Mouse (Mus musculus) layer of hippocampus, adult 8-10 months (tissue): Measurements from ENCODE around the gene Wdr27. TPM values are rescaled to one million over a fixed set of nuclear protein-coding genes. Genes with fewer than 3 reads are reported as not detected.
A peak's percentile ranks its signal among the peaks of the same experiment; 100 is the strongest.
"Not testable (repeated sequence)": the region's sequence is repeated elsewhere in the genome, so short reads cannot be mapped to it uniquely, and the experiment has no call there.

Experiments
- DNase-seq, 2 experiments: peaks; one replicate each; pipeline ENCODE4 v3.0.0; 2022; ENCODE audit warnings: low spot score in 2 of 2
- total RNA-seq, 4 experiments: library from RNA; stranded (reverse); gene quantifications; 2 replicates each; pipeline ENCODE4 v1.2.4; 2022

Gene Wdr27
- total RNA-seq = 1 to 10 TPM; 3.7 to 7.1 (median 5.4) TPM

- DNase-seq = peak; percentile 98
Measured at GRCm38 (mm10) chr17:14943009-14943728, at the start of gene Wdr27, which contains the start of gene 1600012H06Rik. Gene Wdr27, minus strand, starts transcription at chr17:14943158. Gene 1600012H06Rik, plus strand, starts transcription at chr17:14943184.

GRCm38 (mm10) chr17:14992522-14993138 is 49.7 kb upstream of the Wdr27 start:
- not testable (repeated sequence) for DNase-seq

GRCm38 (mm10) chr17:14990116-14990702 is 47.3 kb upstream of the Wdr27 start:
- peak in 1 of 2 experiments; percentile 7 for DNase-seq

- DNase-seq = not testable (repeated sequence)
Measured at GRCm38 (mm10) chr17:14978362-14979038, 35.5 kb upstream of the Wdr27 start, which contains the start of the genes 9030025P20Rik and Gm3417. Gene 9030025P20Rik, plus strand, starts transcription at chr17:14978468. Gene Gm3417, minus strand, starts transcription at chr17:14978790.

GRCm38 (mm10) chr17:14977718-14978361 is 34.9 kb upstream of the Wdr27 start:
- not testable (repeated sequence) for DNase-seq

GRCm38 (mm10) chr17:14968373-14968913 is 25.5 kb upstream of the Wdr27 start:
- not testable (repeated sequence) for DNase-seq

DNA sequence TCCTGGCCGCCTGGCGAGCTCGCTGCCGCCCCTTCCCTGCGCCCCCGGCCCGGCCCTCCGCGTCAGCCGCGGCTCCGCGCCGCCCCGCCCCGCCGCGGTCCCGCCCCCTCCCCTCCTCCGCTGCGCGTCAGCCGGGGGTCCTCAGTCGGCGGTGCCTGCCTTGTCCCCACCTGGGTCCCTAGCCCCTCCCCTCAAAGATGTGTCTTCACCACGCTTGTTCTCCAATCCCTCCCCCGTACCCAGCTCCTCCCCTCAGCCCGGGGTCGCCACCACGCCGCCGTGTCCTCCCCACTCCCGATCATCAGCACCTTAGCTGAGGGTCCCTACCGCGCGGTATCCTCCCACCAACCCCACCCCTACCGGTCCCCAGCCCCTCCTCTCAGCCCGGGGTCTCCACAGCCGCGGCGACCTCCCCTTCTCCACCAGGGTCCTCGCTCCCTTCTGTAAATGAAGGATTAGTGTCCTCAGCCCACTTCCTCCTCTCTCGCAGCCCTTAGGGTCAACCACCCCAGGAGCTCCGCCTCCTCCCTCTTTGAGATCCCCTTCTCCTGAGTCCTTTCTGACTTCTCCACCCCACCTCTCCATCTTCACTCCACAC is 18.7 kb upstream of the Wdr27 start:
- not testable (repeated sequence) for DNase-seq

DNA sequence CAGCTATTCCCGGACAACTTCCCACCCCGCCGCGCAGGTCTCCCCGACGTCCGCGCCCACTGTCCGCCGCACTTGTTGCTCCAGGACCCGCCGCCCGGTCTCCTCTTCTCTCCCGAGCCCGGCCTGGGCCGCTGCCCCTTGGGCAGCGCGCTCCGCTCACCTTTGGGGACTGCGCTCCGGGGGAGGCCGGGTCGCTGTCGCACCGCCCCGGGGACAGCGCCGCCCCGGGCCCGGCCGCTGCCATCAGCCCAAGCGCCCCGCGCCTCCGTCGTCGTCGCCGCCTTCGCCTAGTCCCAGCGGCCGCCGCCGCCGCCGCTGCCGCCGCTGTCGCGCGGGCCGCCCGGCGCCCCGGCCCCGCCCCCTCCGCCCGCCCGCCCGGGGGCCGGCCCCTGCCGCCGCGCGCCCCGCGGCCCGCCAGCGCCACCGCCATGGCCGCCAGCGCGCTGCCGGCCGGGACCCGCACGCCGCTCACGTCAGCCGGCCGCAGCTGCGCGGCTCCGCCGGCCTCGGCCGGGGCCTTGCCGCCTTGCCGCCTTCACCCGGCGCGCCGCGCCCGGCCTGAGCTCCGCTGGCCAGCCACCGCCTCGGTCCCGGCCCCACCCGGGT is 18.1 kb upstream of the Wdr27 start, which contains the start of gene Phf10:
TSS of gene Phf10 (minus strand) at position 323 of the 606 bp plus-strand sequence.
- not testable (repeated sequence) for DNase-seq

GRCm38 (mm10) chr17:14960520-14960919 is 17.6 kb upstream of the Wdr27 start:
- no peak for DNase-seq

- DNase-seq = no peak
Measured at GRCm38 (mm10) chr17:14959979-14960378, 17.0 kb upstream of the Wdr27 start.

DNA sequence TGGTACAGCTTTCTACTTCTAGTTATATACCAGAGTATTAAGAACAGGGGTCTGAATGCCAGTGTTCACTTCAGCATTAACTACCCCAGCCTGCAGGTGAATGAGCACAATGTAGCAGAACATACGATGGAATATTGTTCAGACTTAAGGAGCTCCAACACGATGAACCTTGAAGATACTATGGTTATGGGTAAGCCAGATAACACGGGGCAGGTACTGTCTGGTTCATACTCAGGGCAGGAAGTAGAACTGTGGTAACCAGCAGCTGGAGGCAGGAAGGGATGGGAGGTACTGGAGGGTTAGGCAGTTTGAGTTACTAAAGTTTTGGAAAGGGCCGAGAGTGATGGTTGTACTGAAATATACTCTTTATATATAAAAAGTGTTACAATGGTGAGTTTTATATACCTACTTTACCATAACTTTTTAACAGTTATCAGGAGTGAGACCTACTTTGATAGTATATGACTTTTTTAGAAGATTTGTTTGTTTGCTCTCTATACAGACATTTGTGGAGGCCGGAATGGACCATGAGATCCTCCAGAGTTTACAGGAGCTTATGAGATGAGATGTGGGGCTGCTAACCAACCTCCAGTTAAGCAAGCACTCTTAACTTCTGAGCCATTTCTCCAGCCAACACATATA is 15.8 kb upstream of the Wdr27 start:
- no peak for DNase-seq

- no peak for DNase-seq
Measured at GRCm38 (mm10) chr17:14953452-14953851, 10.5 kb upstream of the Wdr27 start.

DNA sequence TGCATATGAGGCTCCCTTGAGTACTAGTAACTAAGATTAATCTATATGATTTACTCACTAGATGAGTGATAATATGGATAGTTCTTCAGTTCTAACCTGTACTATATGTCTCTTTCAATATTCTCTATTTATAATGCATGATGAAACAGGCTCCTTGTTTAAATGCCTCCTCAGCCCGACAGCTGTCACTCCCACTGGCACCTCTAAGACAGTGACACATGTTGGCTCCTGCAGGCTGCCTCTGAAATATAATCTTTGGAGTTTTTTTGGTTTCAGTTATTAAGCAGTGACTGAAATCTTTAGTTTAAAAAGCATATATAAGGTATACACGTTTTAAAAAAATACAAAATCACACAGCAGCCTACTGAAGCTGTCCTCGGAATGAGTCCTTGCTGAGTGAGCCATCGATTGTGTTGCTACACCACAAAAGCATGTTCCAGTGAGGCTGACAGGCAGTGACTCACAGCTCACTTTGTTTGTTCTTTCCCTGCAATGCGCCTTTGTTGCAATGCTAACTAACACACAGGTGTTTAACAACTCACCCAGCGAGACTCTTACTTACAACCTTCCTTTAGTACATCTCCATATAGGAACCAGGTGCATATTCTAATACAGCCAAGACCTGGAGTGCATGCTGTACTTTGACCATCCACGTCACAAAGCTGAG is 6.3 kb upstream of the Wdr27 start:
- no peak for DNase-seq

- no peak for DNase-seq
Measured at GRCm38 (mm10) chr17:14944551-14944950, 1.6 kb upstream of the Wdr27 start.

- DNase-seq = peak in 1 of 2 experiments; percentile 7
Measured at GRCm38 (mm10) chr17:14943729-14944059, 736 bp upstream of the Wdr27 start.

- peak in 1 of 2 experiments; percentile 13 for DNase-seq
Measured at GRCm38 (mm10) chr17:14942181-14942580, 777 bp downstream of the Wdr27 start.

- no peak for DNase-seq
Measured at GRCm38 (mm10) chr17:14935841-14936605, 6.9 kb downstream of the Wdr27 start.

GRCm38 (mm10) chr17:14935280-14935679 is 7.7 kb downstream of the Wdr27 start:
- not testable (repeated sequence) for DNase-seq
